Mouse (Mus musculus) cerebellum, postnatal 4 days (tissue): ENCODE results near the gene Zfp534.
"Not testable (repeated sequence)": the region's sequence is repeated elsewhere in the genome, so short reads cannot be mapped to it uniquely, and the experiment has no call there.

Experiments used
- DNase-seq, 2 experiments: peaks; one replicate each; pipeline ENCODE4 v3.0.0; 2022; ENCODE audit warnings: low spot score in 2 of 2, mixed read lengths in 1 of 2

The Zfp534 gene

GRCm38 (mm10) chr4:147702453-147702852 is at the start of gene Zfp534:
Gene Zfp534, minus strand, starts transcription at chr4:147702553.
- not testable (repeated sequence) for DNase-seq

- not testable (repeated sequence) for DNase-seq
These were observed 43.9 kb upstream of the Zfp534 start for GRCm38 (mm10) chr4:147746255-147746654.

- not testable (repeated sequence) for DNase-seq
These were observed 36.5 kb upstream of the Zfp534 start for GRCm38 (mm10) chr4:147738636-147739369.

- DNase-seq, result not testable (repeated sequence)
These were observed 47.1 kb downstream of the Zfp534 start for GRCm38 (mm10) chr4:147655245-147655644.

- not testable (repeated sequence) for DNase-seq
These were observed 54.9 kb downstream of the Zfp534 start for GRCm38 (mm10) chr4:147647407-147647806.

DNA sequence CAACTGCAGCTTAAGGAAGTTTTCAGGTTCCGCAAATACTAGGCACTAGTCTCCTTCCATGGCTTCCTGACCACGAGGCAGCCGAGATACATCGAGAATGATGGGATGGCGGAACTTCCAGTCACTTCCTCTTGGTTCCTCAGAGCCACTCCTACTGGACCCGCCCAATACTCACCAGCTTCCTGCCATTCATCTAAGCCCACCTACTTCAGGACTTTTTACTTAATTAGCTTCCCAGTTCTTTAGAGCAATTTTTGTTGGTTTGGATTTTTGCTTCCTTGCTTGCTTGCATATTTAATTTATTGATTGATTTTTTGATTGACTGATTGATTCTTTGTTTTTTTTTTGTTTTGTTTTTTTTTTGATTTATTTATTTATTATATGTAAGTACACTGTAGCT is 59.9 kb downstream of the Zfp534 start, which contains the start of gene Zfp979:
Gene Zfp979, minus strand, starts transcription at position 101 of the 400 bp plus-strand sequence.
- not testable (repeated sequence) for DNase-seq

GRCm38 (mm10) chr4:147641932-147642331 is 60.4 kb downstream of the Zfp534 start:
- not testable (repeated sequence) for DNase-seq

GRCm38 (mm10) chr4:147633818-147634262 is 68.5 kb downstream of the Zfp534 start:
- not testable (repeated sequence) for DNase-seq
